Mouse (Mus musculus) neural tube, embryonic 12.5 days (tissue): ENCODE measurements around the gene Adcy5. TPM values are rescaled to one million over a fixed set of nuclear protein-coding genes. Genes with fewer than 3 reads are reported as not detected.

Experiments
- ATAC-seq: fragments of 200-750 bp; cut with Nextera tagmentation; 2 replicates; pipeline ENCODE4 v1.8.0; 2017; ENCODE audit warnings: low read depth, mild to moderate bottlenecking, moderate TSS enrichment, moderate library complexity; ENCODE audit not compliant: low FRiP score
- H3K27ac ChIP-seq: fragments of 300-500 bp; sonication (generic); 2 replicates; pipeline ENCODE4 v1.5.1; 2016
- H3K27me3 ChIP-seq: fragments of 300-500 bp; sonication (generic); replicated peaks from 2 replicates; pipeline ENCODE4 v1.6.1; 2016; ENCODE audit warnings: mild to moderate bottlenecking
- H3K36me3 ChIP-seq: fragments of 300-500 bp; sonication (generic); 2 replicates; pipeline ENCODE4 v1.6.1; 2016; ENCODE audit warnings: mild to moderate bottlenecking
- H3K4me1 ChIP-seq: fragments of 300-500 bp; sonication (generic); 2 replicates; pipeline ENCODE4 v1.6.1; 2016
- H3K4me2 ChIP-seq: fragments of 300-500 bp; sonication (generic); replicated peaks from 2 replicates; pipeline ENCODE4 v1.6.1; 2016; ENCODE audit warnings: mild to moderate bottlenecking
- H3K4me3 ChIP-seq: fragments of 300-500 bp; sonication (generic); 2 replicates; pipeline ENCODE4 v1.5.1; 2016
- H3K9ac ChIP-seq: fragments of 300-500 bp; sonication (generic); 2 replicates; pipeline ENCODE4 v1.6.1; 2016; ENCODE audit warnings: mild to moderate bottlenecking
- H3K9me3 ChIP-seq: fragments of 300-500 bp; sonication (generic); 2 replicates; pipeline ENCODE4 v1.6.1; 2016; ENCODE audit warnings: mild to moderate bottlenecking
- WGBS: fragments of 180-500 bp; shearing (Covaris S2); methylation state at CpG from one replicate; pipeline ENCODE4 v1.1.7; 2016; 5-methylcytosine and 5-hydroxymethylcytosine counted together
- polyA plus RNA-seq: library from polyadenylated mRNA; unstranded; fragments of >200 nt; fragmentation: Nextera tagmentation; extraction: Ambion mirVana; gene quantifications from 2 replicates; pipeline ENCODE4 v1.2.1, GENCODE M21; 2016

Adcy5 gene
- polyA plus RNA-seq, 1 experiment from 2014 or later = 3.8 TPM

DNA sequence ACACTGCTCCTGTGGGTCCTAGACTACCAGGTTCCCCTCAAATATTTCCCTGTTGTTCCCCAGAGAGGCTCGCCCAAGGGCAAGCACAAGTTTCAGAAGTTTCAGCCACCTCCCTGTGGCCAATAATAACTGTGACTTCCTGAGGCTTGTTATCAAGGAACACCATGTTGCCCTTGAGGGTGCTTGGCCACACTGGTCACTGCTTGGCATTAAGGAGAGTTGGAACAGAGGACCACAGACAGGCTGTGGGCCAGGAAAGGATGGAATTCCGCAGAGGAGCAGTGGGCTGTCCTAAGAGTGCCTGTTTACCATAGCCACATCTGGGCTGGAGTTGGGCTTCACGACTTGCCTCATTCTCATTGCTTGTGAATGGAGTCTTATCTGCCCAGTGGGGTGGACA is 24.5 kb upstream of the Adcy5 start:
- Histone ChIP-seq H3K9me3 (no peaks in the 10 kb centered on the region), H3K27ac (no peak overlapping the region), H3K4me3 (no peak overlapping the region), H3K36me3 (no peaks in the 10 kb centered on the region), H3K4me2 (no peak overlapping the region), H3K27me3 (no peaks in the 10 kb centered on the region), H3K9ac (no peak overlapping the region), H3K4me1 (no peaks in the 10 kb centered on the region)
- WGBS = 83% methylated on average over 3 of the region's 3 CpGs
- no peak for ATAC-seq

- no peak overlapping the region for H3K9ac ChIP-seq
- H3K9me3 ChIP-seq = no peaks in the 10 kb centered on the region
- H3K4me3 ChIP-seq = no peak overlapping the region
- peaks cover 8% of the 10 kb centered on the region; the same call in 1 of the 2 replicates for H3K4me1 ChIP-seq
- WGBS = 64% methylated on average over 6 of the region's 6 CpGs
- H3K27ac ChIP-seq = no peak overlapping the region
- H3K36me3 ChIP-seq = no peaks in the 10 kb centered on the region
- no peak overlapping the region for H3K4me2 ChIP-seq
- ATAC-seq = no peak
- H3K27me3 ChIP-seq = no peaks in the 10 kb centered on the region
Observed at GRCm38 (mm10) chr16:35139416-35139815, 15.3 kb upstream of the Adcy5 start.

DNA sequence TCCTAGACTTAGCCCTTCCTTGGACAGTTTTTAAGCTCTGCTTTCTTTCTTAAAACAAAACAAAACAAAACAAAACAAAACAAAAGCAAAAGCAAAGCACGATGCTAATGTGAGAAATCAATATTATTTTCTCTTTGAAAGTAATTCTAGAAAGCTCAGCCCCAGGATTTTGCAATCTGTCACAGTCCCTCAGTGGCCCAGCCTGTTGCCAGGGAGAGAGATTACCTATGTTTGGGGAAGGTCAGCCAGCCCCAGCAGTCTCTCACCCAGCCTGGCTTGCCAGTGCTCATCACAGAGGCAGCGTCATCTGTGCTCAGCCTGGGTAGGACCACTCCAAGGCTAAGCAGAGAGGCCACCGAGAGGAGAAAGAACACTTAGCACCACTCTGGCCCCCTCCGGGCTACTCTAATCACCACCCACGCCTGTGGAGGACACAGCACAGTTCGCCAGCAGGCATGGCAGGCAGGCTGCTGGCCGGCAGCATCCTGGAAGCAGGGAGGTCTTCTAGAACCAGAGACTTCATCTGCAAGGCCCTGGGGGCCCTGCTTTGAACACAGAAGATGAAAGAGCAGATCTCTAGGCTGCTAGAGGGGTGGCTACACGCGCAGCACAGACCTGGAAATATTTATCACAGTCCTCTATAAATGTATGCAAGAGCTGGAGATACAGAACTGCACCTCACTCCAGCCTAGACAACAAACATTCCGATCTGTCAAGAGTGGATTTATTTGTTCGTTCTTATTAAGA is 14.6 kb upstream of the Adcy5 start:
- Histone ChIP-seq H3K9ac (no peak overlapping the region), H3K4me3 (no peak overlapping the region), H3K36me3 (no peaks in the 10 kb centered on the region), H3K4me2 (0 out of 2 replicates have a peak overlapping the region, but pooled peaks have one; percentile 6), H3K27me3 (no peaks in the 10 kb centered on the region), H3K9me3 (no peaks in the 10 kb centered on the region), H3K27ac (no peak overlapping the region), H3K4me1 (peaks cover 8% of the 10 kb centered on the region; the same call in 1 of the 2 replicates)
- 0 out of 2 replicates have a peak, but pooled peaks have one; percentile 41 for ATAC-seq
- WGBS = 33% methylated on average over 11 of the region's 11 CpGs

- no peak overlapping the region for H3K4me3 ChIP-seq
- H3K36me3 ChIP-seq = no peaks in the 10 kb centered on the region
- H3K9me3 ChIP-seq = no peaks in the 10 kb centered on the region
- H3K9ac ChIP-seq = no peak overlapping the region
- no peaks in the 10 kb centered on the region for H3K27me3 ChIP-seq
- H3K4me2 ChIP-seq = no peak overlapping the region
- ATAC-seq = no peak
- no peak overlapping the region for H3K27ac ChIP-seq
- H3K4me1 ChIP-seq = peaks cover 8% of the 10 kb centered on the region; the same call in 1 of the 2 replicates
- WGBS = 50% methylated on average over 9 of the region's 9 CpGs
Observed at GRCm38 (mm10) chr16:35140620-35140975, 14.1 kb upstream of the Adcy5 start.

DNA sequence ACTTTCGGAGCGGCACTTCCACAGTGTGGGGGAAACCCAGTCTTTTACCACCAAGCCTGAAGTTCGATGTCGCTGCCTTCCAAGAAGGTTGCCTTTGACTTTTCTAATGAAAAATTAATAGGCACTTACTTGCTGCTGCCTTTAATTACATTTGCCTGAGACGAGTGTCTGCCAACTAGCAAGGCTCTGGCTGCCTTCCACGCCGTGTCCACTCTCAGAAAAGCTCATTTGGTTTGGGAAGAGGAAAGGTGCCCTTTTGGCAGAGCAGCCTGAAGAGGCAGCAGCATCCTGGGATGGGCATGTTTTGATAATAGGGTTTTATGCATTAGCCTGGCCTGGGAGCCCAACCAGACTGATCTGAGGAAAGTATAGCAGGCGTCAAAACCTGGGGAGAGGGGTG is 12.8 kb upstream of the Adcy5 start:
- no peaks in the 10 kb centered on the region for H3K9me3 ChIP-seq
- WGBS = 85% methylated on average over 8 of the region's 8 CpGs
- H3K4me1 ChIP-seq = peaks cover 8% of the 10 kb centered on the region; the same call in 1 of the 2 replicates
- no peak overlapping the region for H3K27ac ChIP-seq
- no peak for ATAC-seq
- no peak overlapping the region for H3K4me2 ChIP-seq
- H3K4me3 ChIP-seq = no peak overlapping the region
- H3K9ac ChIP-seq = no peak overlapping the region
- H3K36me3 ChIP-seq = no peaks in the 10 kb centered on the region
- H3K27me3 ChIP-seq = no peaks in the 10 kb centered on the region

- Histone ChIP-seq H3K36me3 (no peaks in the 10 kb centered on the region), H3K27ac (no peak overlapping the region), H3K27me3 (peaks cover 2% of the 10 kb centered on the region), H3K4me1 (no peaks in the 10 kb centered on the region), H3K4me2 (no peak overlapping the region), H3K9ac (no peak overlapping the region), H3K4me3 (no peak overlapping the region), H3K9me3 (peaks cover 4% of the 10 kb centered on the region; the same call in 1 of the 2 replicates)
- ATAC-seq = no peak
- WGBS = 5% methylated on average over 4 of the region's 4 CpGs
Observed at GRCm38 (mm10) chr16:35146153-35146552, 8.5 kb upstream of the Adcy5 start.

- H3K36me3 ChIP-seq = no peaks in the 10 kb centered on the region
- no peak overlapping the region for H3K4me2 ChIP-seq
- WGBS = 9% methylated on average over 12 of the region's 12 CpGs
- no peak for ATAC-seq
- no peaks in the 10 kb centered on the region for H3K9me3 ChIP-seq
- no peak overlapping the region for H3K4me3 ChIP-seq
- H3K27me3 ChIP-seq = peaks cover 44% of the 10 kb centered on the region
- H3K9ac ChIP-seq = no peak overlapping the region
- H3K4me1 ChIP-seq = peaks cover 35% of the 10 kb centered on the region
- no peak overlapping the region for H3K27ac ChIP-seq
Observed at GRCm38 (mm10) chr16:35153146-35153755, 1.4 kb upstream of the Adcy5 start.

DNA sequence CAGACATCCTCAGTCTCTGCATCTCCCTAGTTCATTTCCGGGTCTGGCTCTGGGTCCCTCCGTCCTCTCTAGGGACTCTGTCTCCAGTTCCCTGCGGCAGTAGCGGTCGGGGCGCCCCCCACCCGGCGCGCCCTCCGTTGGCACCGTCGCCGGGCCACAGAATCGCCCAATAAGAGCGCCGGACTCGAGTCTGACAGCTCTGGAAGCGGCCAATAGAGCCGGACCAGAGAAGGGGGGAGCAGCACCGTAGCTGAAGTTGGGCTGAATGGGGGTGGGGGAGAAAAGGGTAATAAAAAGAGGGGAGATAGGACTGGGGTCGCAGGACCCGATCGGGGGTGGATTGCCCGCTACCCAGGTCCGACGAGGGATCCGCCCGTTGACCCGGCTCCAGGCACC is 434 bp upstream of the Adcy5 start:
- H3K27me3 ChIP-seq = peaks cover 44% of the 10 kb centered on the region
- peak overlapping the region; percentile 74 for H3K4me3 ChIP-seq
- 0 out of 2 replicates have a peak overlapping the region, but pooled peaks have one; percentile 57 for H3K27ac ChIP-seq
- H3K4me1 ChIP-seq = peaks cover 42% of the 10 kb centered on the region
- peak overlapping the region; percentile 97 for H3K4me2 ChIP-seq
- peak overlapping the region; percentile 87 for H3K9ac ChIP-seq
- H3K9me3 ChIP-seq = no peaks in the 10 kb centered on the region
- no peaks in the 10 kb centered on the region for H3K36me3 ChIP-seq
- peak; percentile 84 for ATAC-seq
- under 1% methylated on average over 29 of the region's 29 CpGs for WGBS

- ATAC-seq = peak; percentile 35
- peaks cover 56% of the 10 kb centered on the region for H3K4me1 ChIP-seq
Observed at GRCm38 (mm10) chr16:35155391-35156305, 971 bp downstream of the Adcy5 start.

GRCm38 (mm10) chr16:35156306-35156695 is 1.6 kb downstream of the Adcy5 start:
- peak overlapping the region; percentile 74 for H3K4me3 ChIP-seq
- peak overlapping the region; percentile 87; the same call in 1 of the 2 replicates for H3K9ac ChIP-seq
- H3K27me3 ChIP-seq = peaks cover 41% of the 10 kb centered on the region
- H3K4me1 ChIP-seq = peaks cover 62% of the 10 kb centered on the region
- ATAC-seq = no peak
- WGBS = 3% methylated on average over 48 of the region's 48 CpGs
- no peaks in the 10 kb centered on the region for H3K9me3 ChIP-seq
- H3K36me3 ChIP-seq = no peaks in the 10 kb centered on the region
- no peak overlapping the region for H3K27ac ChIP-seq
- H3K4me2 ChIP-seq = peak overlapping the region; percentile 97

More at GRCm38 (mm10) chr16:35155391-35156305, 971 bp downstream of the Adcy5 start:
- H3K9me3 ChIP-seq = no peaks in the 10 kb centered on the region
- peak overlapping the region; percentile 87 for H3K9ac ChIP-seq
- 1% methylated on average over 85 of the region's 87 CpGs for WGBS
- peak overlapping the region; percentile 97 for H3K4me2 ChIP-seq
- H3K36me3 ChIP-seq = no peaks in the 10 kb centered on the region
- H3K27me3 ChIP-seq = peaks cover 44% of the 10 kb centered on the region
- H3K27ac ChIP-seq = peak overlapping the region; percentile 57; the same call in 1 of the 2 replicates
- peak overlapping the region; percentile 74 for H3K4me3 ChIP-seq

- Histone ChIP-seq H3K4me3 (peak overlapping the region; percentile 74; the same call in 1 of the 2 replicates), H3K36me3 (no peaks in the 10 kb centered on the region), H3K4me2 (peak overlapping the region; percentile 97), H3K9me3 (no peaks in the 10 kb centered on the region), H3K9ac (no peak overlapping the region), H3K27ac (no peak overlapping the region), H3K4me1 (peaks cover 67% of the 10 kb centered on the region), H3K27me3 (peaks cover 37% of the 10 kb centered on the region)
- WGBS = 77% methylated on average over 21 of the region's 21 CpGs
- ATAC-seq = no peak
Observed at GRCm38 (mm10) chr16:35156832-35157231, 2.2 kb downstream of the Adcy5 start.

DNA sequence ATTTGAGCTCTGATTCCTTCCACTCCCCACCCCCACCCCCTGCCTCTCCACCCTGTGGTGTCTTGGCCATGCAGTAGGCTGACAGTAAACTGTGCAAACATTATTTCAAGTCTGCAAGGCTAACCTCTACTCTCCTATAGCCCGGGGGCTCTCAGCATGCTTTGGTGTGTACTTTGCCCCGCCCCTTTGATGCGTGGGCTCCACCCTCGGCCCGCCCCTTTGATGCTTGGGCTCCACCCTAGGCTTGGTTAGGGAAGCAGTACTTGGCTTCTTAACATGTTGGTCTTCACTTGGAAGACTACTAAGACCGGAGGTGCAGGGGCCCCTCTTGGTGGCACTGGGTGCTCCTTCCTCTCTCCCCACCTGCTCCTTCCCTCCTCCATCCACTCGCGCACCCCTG is 4.9 kb downstream of the Adcy5 start:
- ATAC-seq = no peak
- H3K36me3 ChIP-seq = no peaks in the 10 kb centered on the region
- H3K4me2 ChIP-seq = peak overlapping the region; percentile 37
- H3K27ac ChIP-seq = no peak overlapping the region
- no peak overlapping the region for H3K4me3 ChIP-seq
- peaks cover 19% of the 10 kb centered on the region for H3K27me3 ChIP-seq
- 60% methylated on average over 8 of the region's 8 CpGs for WGBS
- H3K4me1 ChIP-seq = peaks cover 66% of the 10 kb centered on the region
- H3K9ac ChIP-seq = no peak overlapping the region
- H3K9me3 ChIP-seq = no peaks in the 10 kb centered on the region
